Mouse (Mus musculus) midbrain, embryonic 14.5 days (tissue): ENCODE data around the gene Wnt10b. TPM values are rescaled to one million over a fixed set of nuclear protein-coding genes. Genes with fewer than 3 reads are reported as not detected.

Experiments
- ATAC-seq: fragments of 200-750 bp; cut with Nextera tagmentation; 2 replicates; pipeline ENCODE4 v1.8.0; 2017; ENCODE audit warnings: moderate number of reproducible peaks, moderate library complexity; ENCODE audit not compliant: low FRiP score, low TSS enrichment
- DNase-seq: peaks from one replicate; pipeline ENCODE4 v3.0.0-alpha.2; 2015
- H3K27ac ChIP-seq: fragments of 300-500 bp; sonication (generic); replicated peaks from 2 replicates; pipeline ENCODE4 v1.5.1; 2014; ENCODE audit warnings: mild to moderate bottlenecking, low read depth, low read length, moderate library complexity
- H3K27me3 ChIP-seq: fragments of 300-500 bp; sonication (generic); 2 replicates; pipeline ENCODE4 v1.6.1; 2014; ENCODE audit warnings: low read length, control low read depth, mixed read lengths; ENCODE audit not compliant: control insufficient read depth, insufficient read depth
- H3K36me3 ChIP-seq: fragments of 300-500 bp; sonication (generic); 2 replicates; pipeline ENCODE4 v1.6.1; 2014; ENCODE audit warnings: low read length, control low read depth; ENCODE audit not compliant: control insufficient read depth, insufficient read depth
- H3K4me1 ChIP-seq: fragments of 300-500 bp; sonication (generic); 2 replicates; pipeline ENCODE4 v1.6.1; 2014; ENCODE audit warnings: mild to moderate bottlenecking, antibody characterized with exemption, low read length, control low read depth; ENCODE audit not compliant: control insufficient read depth, insufficient read depth
- H3K4me2 ChIP-seq: fragments of 300-500 bp; sonication (generic); 2 replicates; pipeline ENCODE4 v1.6.1; 2014; ENCODE audit warnings: mild to moderate bottlenecking, low read length, moderate library complexity
- H3K4me3 ChIP-seq: fragments of 300-500 bp; sonication (generic); replicated peaks from 2 replicates; pipeline ENCODE4 v1.5.1; 2014; ENCODE audit warnings: low read depth, low read length
- H3K9ac ChIP-seq: fragments of 300-500 bp; sonication (generic); replicated peaks from 2 replicates; pipeline ENCODE4 v1.6.1; 2014; ENCODE audit warnings: mild to moderate bottlenecking, low read length, moderate library complexity
- H3K9me3 ChIP-seq: fragments of 300-500 bp; sonication (generic); 2 replicates; pipeline ENCODE4 v1.6.1; 2016; ENCODE audit warnings: low read length, control low read depth, mixed read lengths; ENCODE audit not compliant: control insufficient read depth
- WGBS: fragments of 180-500 bp; shearing (Covaris S2); extraction: QIAGEN DNeasy Blood & Tissue Kit; methylation state at CpG from one replicate; pipeline ENCODE4 v1.1.7; 2014; 5-methylcytosine and 5-hydroxymethylcytosine counted together
- polyA plus RNA-seq: library from polyadenylated mRNA; unstranded; fragments of >200 nt; fragmentation: Nextera tagmentation; extraction: Ambion mirVana; gene quantifications from 2 replicates; pipeline ENCODE4 v1.2.1, GENCODE M21; 2014

The Wnt10b gene
- polyA plus RNA-seq, 1 experiment from 2014 or later, result not detected

GRCm38 (mm10) chr15:98724441-98724840 is 53.5 kb downstream of the Wnt10b start:
- no peak overlapping the region for H3K4me3 ChIP-seq
- H3K36me3 ChIP-seq, result no peaks in the 10 kb centered on the region
- H3K4me1 ChIP-seq, result peaks cover 6% of the 10 kb centered on the region
- peaks cover 17% of the 10 kb centered on the region; the same call in 1 of the 2 replicates for H3K27me3 ChIP-seq
- 25% methylated on average over 19 of the region's 19 CpGs for WGBS
- peak overlapping the region; percentile 22 for H3K4me2 ChIP-seq
- DNase-seq, result no peak
- ATAC-seq, result no peak
- H3K9me3 ChIP-seq, result no peaks in the 10 kb centered on the region
- no peak overlapping the region for H3K9ac ChIP-seq
- H3K27ac ChIP-seq, result no peak overlapping the region

GRCm38 (mm10) chr15:98722854-98723253 is 55.1 kb downstream of the Wnt10b start:
- Histone ChIP-seq H3K4me2 (no peak overlapping the region), H3K4me3 (no peak overlapping the region), H3K36me3 (no peaks in the 10 kb centered on the region), H3K9ac (no peak overlapping the region), H3K9me3 (no peaks in the 10 kb centered on the region), H3K4me1 (peaks cover 6% of the 10 kb centered on the region), H3K27me3 (peaks cover 17% of the 10 kb centered on the region; the same call in 1 of the 2 replicates), H3K27ac (no peak overlapping the region)
- WGBS, result 71% methylated on average over 14 of the region's 14 CpGs
- DNase-seq (no peak), ATAC-seq (no peak)

GRCm38 (mm10) chr15:98722191-98722590 is 55.8 kb downstream of the Wnt10b start:
- Histone ChIP-seq H3K27ac (no peak overlapping the region), H3K4me3 (no peak overlapping the region), H3K9ac (no peak overlapping the region), H3K9me3 (no peaks in the 10 kb centered on the region), H3K4me1 (no peaks in the 10 kb centered on the region), H3K4me2 (no peak overlapping the region), H3K36me3 (no peaks in the 10 kb centered on the region), H3K27me3 (peaks cover 17% of the 10 kb centered on the region; the same call in 1 of the 2 replicates)
- DNase-seq (no peak), ATAC-seq (no peak)
- 83% methylated on average over 8 of the region's 8 CpGs for WGBS

Other genes with a start within 250 kb of the Wnt10b start
- gene Kansl2, start 243.9 kb downstream of the Wnt10b start, polyA plus RNA-seq, result 125 TPM in 2 replicates
- gene Ccnt1, start 207.2 kb downstream of the Wnt10b start, polyA plus RNA-seq, result 59.7 and 65.8 TPM in 2 replicates
- gene 4930415O20Rik, start 207.1 kb downstream of the Wnt10b start, polyA plus RNA-seq, result 0.58 TPM in 1 of 2 replicates, not detected in the other
- gene Adcy6, start 168.1 kb downstream of the Wnt10b start, polyA plus RNA-seq, result 9.6 and 12.2 TPM in 2 replicates
- 130 and 136 TPM in 2 replicates for gene Cacnb3, start 147.3 kb downstream of the Wnt10b start, polyA plus RNA-seq
- gene Ddx23, start 115.3 kb downstream of the Wnt10b start, polyA plus RNA-seq, result 17.7 and 24.9 TPM in 2 replicates
- 7.4 and 9.2 TPM in 2 replicates for gene Rnd1, start 100.7 kb downstream of the Wnt10b start, polyA plus RNA-seq
- 5.7 and 6.3 TPM in 2 replicates for gene Ccdc65, start 69.9 kb downstream of the Wnt10b start, polyA plus RNA-seq
- gene Fkbp11, start 50.0 kb downstream of the Wnt10b start, polyA plus RNA-seq, result 1.7 and 3.8 TPM in 2 replicates
- gene Arf3, start 14.9 kb downstream of the Wnt10b start, polyA plus RNA-seq, result 57.5 and 63.3 TPM in 2 replicates
- 1.3 and 4.1 TPM in 2 replicates for gene Wnt1, start 11.7 kb upstream of the Wnt10b start, polyA plus RNA-seq
- gene Ddn, start 31.3 kb upstream of the Wnt10b start, polyA plus RNA-seq, result 0.57 and 0.66 TPM in 2 replicates
- 56.5 and 72.8 TPM in 2 replicates for gene Prkag1, start 53.4 kb upstream of the Wnt10b start, polyA plus RNA-seq
- 13.6 and 16.0 TPM in 2 replicates for gene Kmt2d, start 93.1 kb upstream of the Wnt10b start, polyA plus RNA-seq
- gene Rhebl1, start 116.4 kb upstream of the Wnt10b start, polyA plus RNA-seq, result 23.7 and 31.9 TPM in 2 replicates
- gene Dhh, start 120.4 kb upstream of the Wnt10b start, polyA plus RNA-seq, result 0.36 and 0.57 TPM in 2 replicates
- gene Lmbr1l, start 140.1 kb upstream of the Wnt10b start, polyA plus RNA-seq, result 11.2 and 19.4 TPM in 2 replicates
- 1,095 and 1,120 TPM in 2 replicates for gene Tuba1b, start 156.4 kb upstream of the Wnt10b start, polyA plus RNA-seq
- not detected in 2 replicates for gene Gm49450, start 175.4 kb upstream of the Wnt10b start, polyA plus RNA-seq
- gene Tuba1a, start 175.6 kb upstream of the Wnt10b start, polyA plus RNA-seq, result 17,220 and 18,751 TPM in 2 replicates